Mouse (Mus musculus): ENCODE measurements around the gene Xirp1.

DNA sequence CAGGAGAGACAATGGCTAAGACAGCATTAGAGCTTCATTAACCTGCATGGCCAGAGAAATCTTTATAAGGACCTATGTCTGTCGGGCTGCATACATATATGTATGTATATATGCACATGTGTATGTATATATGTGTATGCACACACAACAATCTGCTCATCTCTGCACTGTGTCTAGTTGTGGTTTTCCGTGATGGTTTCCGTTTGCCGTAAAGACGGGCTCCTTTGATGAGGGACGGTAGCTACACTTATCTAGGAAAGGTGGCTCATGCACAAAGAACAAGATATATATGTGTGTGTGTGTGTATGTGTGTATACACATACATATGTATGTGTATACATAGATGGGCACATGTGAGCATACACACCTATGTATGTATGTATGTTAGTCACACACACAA lies 6.5 kb upstream of the Xirp1 start:
- TF ChIP-seq POLR2A (IDR thresholded peaks at IDR 0.05; ENCODE audit: low read depth, low read length) = no peak
- TF ChIP-seq TCF12 (IDR thresholded peaks at IDR 0.05; ENCODE audit: low read depth, low read length) = no peak
- no peak for TF ChIP-seq EP300 (IDR thresholded peaks at IDR 0.05; ENCODE audit: low read length)
- TF ChIP-seq JUND (conservative IDR thresholded peaks at IDR 0.05; ENCODE audit: low read depth, low read length) = no peak
